Mouse (Mus musculus): Measurements from ENCODE around the gene Cdk5.

DNA sequence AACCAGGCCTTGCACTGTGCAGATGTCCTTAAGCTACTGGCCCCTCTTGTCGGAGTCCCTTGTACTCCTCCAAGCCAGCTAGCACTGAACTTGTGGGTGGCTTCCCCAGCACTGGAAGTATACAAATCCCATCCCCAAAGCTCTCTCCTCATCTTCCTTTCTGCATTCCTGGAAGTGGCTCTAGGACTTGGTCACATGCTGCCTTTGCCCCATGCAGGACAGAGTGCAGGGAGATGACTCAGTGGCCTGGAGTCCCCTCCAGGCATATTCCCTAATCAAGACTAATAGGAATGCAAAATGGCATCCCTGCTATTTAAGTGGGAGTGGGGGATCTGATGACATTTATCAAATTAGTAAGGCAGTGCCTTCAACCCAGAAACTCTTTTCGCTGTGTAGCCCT is 11.3 kb downstream of the Cdk5 start:
- TF ChIP-seq CTCF (IDR thresholded peaks at IDR 0.05; ENCODE audit: low read depth, low read length), result no peak
- no peak for TF ChIP-seq POLR2A (IDR thresholded peaks at IDR 0.05; ENCODE audit: extremely low read depth, insufficient read depth, low read length)

All from liver, adult 2 months (tissue).